Mouse (Mus musculus) C2C12 (cell line): Measurements from ENCODE around the gene Nacc2. TPM values are rescaled to one million over a fixed set of nuclear protein-coding genes. Genes with fewer than 3 reads are reported as not detected.

Experiments
- H3K27me3 ChIP-seq: one replicate; pipeline ENCODE4 v1.6.1; 2011; ENCODE audit not compliant: control insufficient read depth, insufficient read depth, insufficient read length
- H3K36me3 ChIP-seq: one replicate; pipeline ENCODE4 v1.6.1; 2011; ENCODE audit not compliant: control insufficient read depth, insufficient read depth
- H3K4me3 ChIP-seq: one replicate; pipeline ENCODE4 v1.5.1; 2011; ENCODE audit warnings: mild to moderate bottlenecking, control low read depth; ENCODE audit not compliant: poor library complexity, insufficient read depth, severe bottlenecking
- H3K79me2 ChIP-seq: one replicate; pipeline ENCODE4 v1.6.1; 2011; ENCODE audit not compliant: control insufficient read depth, insufficient read depth
- H3K79me3 ChIP-seq: one replicate; pipeline ENCODE4 v1.6.1; 2011; ENCODE audit warnings: low read depth, control low read depth
- H3ac ChIP-seq: one replicate; pipeline ENCODE3; 2011; ENCODE audit warnings: low read depth; ENCODE audit not compliant: control insufficient read depth, insufficient read length
- CEBPB ChIP-seq: IDR thresholded peaks from one replicate; pipeline ENCODE4 v1.6.1; 2011; ENCODE audit warnings: low read depth, mild to moderate bottlenecking, control low read depth, moderate library complexity
- CTCF ChIP-seq: IDR thresholded peaks from one replicate; pipeline ENCODE4 v1.5.1; 2011; ENCODE audit not compliant: control insufficient read depth, insufficient read depth, insufficient read length
- FOSL1 ChIP-seq: IDR thresholded peaks from one replicate; pipeline ENCODE4 v1.8.0; 2011; ENCODE audit warnings: mild to moderate bottlenecking, low read length; ENCODE audit not compliant: poor library complexity, insufficient read depth, severe bottlenecking
- MAX ChIP-seq: IDR thresholded peaks from one replicate; pipeline ENCODE4 v1.6.1; 2011; ENCODE audit warnings: mild to moderate bottlenecking, control low read depth
- MYOD1 ChIP-seq: IDR thresholded peaks from one replicate; pipeline ENCODE4 v1.6.1; 2011; ENCODE audit warnings: low read depth; ENCODE audit not compliant: control insufficient read depth, insufficient read length
- MYOG ChIP-seq: IDR thresholded peaks from one replicate; pipeline ENCODE4 v1.6.1; 2011; ENCODE audit not compliant: control insufficient read depth, insufficient read length; ENCODE audit errors: extremely low read depth
- USF1 ChIP-seq: IDR thresholded peaks from one replicate; pipeline ENCODE4 v1.6.1; 2011; ENCODE audit warnings: low read depth, mild to moderate bottlenecking, control low read depth, moderate library complexity
- polyA plus RNA-seq: library from polyadenylated mRNA; unstranded; fragments of >200 nt; fragmentation: generic; extraction: Trizol; gene quantifications from one replicate; pipeline ENCODE4 v1.2.1, GENCODE M21; 2012; ENCODE audit warnings: missing spikeins

Gene Nacc2
- polyA plus RNA-seq, 1 experiment: 20.8 TPM

- Histone ChIP-seq H3ac (no peak overlapping the region), H3K79me2 (peaks cover 8% of the 10 kb centered on the region), H3K79me3 (no peaks in the 10 kb centered on the region), H3K4me3 (no peak overlapping the region), H3K27me3 (no peaks in the 10 kb centered on the region), H3K36me3 (no peaks in the 10 kb centered on the region)
- no peak for TF ChIP-seq MAX
- no peak for TF ChIP-seq FOSL1
- TF ChIP-seq USF1: no peak
- no peak for TF ChIP-seq CTCF
- TF ChIP-seq CEBPB: no peak
- TF ChIP-seq MYOD1: no peak
- no peak for TF ChIP-seq MYOG
These were observed 23.2 kb downstream of the Nacc2 start for GRCm38 (mm10) chr2:26099851-26100250.

GRCm38 (mm10) chr2:26099260-26099659 lies 23.8 kb downstream of the Nacc2 start:
- Histone ChIP-seq H3K4me3 (no peak overlapping the region), H3ac (no peak overlapping the region), H3K79me2 (peaks cover 8% of the 10 kb centered on the region), H3K27me3 (no peaks in the 10 kb centered on the region), H3K79me3 (no peaks in the 10 kb centered on the region), H3K36me3 (no peaks in the 10 kb centered on the region)
- TF ChIP-seq MAX (no peak), CTCF (no peak), CEBPB (no peak), MYOD1 (no peak), MYOG (no peak), FOSL1 (no peak), USF1 (no peak)

- no peaks in the 10 kb centered on the region for H3K79me3 ChIP-seq
- H3K4me3 ChIP-seq: no peak overlapping the region
- TF ChIP-seq CTCF (no peak), MAX (no peak), USF1 (no peak), MYOD1 (no peak), FOSL1 (no peak), MYOG (no peak), CEBPB (no peak)
- no peaks in the 10 kb centered on the region for H3K79me2 ChIP-seq
- H3K36me3 ChIP-seq: no peaks in the 10 kb centered on the region
- no peak overlapping the region for H3ac ChIP-seq
- no peaks in the 10 kb centered on the region for H3K27me3 ChIP-seq
These were observed 29.1 kb downstream of the Nacc2 start for GRCm38 (mm10) chr2:26093897-26094296.

GRCm38 (mm10) chr2:26091771-26092393 lies 31.1 kb downstream of the Nacc2 start:
- H3K4me3 ChIP-seq: peak overlapping the region; percentile 55
- H3K27me3 ChIP-seq: no peaks in the 10 kb centered on the region
- H3K36me3 ChIP-seq: no peaks in the 10 kb centered on the region
- TF ChIP-seq CEBPB: peak; percentile 62
- no peak for TF ChIP-seq CTCF
- no peak for TF ChIP-seq MYOG
- TF ChIP-seq MYOD1: no peak
- TF ChIP-seq MAX: peak; percentile 55
- TF ChIP-seq FOSL1: peak; percentile 58
- H3K79me2 ChIP-seq: no peaks in the 10 kb centered on the region
- peak overlapping the region; percentile 78 for H3ac ChIP-seq
- no peaks in the 10 kb centered on the region for H3K79me3 ChIP-seq

- no peaks in the 10 kb centered on the region for H3K27me3 ChIP-seq
- H3K4me3 ChIP-seq: peak overlapping the region; percentile 55
- peak overlapping the region; percentile 78 for H3ac ChIP-seq
- TF ChIP-seq FOSL1: no peak
- no peak for TF ChIP-seq MYOD1
- no peak for TF ChIP-seq USF1
- TF ChIP-seq MAX: no peak
- no peak for TF ChIP-seq MYOG
- TF ChIP-seq CTCF: no peak
- TF ChIP-seq CEBPB: no peak
- no peaks in the 10 kb centered on the region for H3K36me3 ChIP-seq
- no peaks in the 10 kb centered on the region for H3K79me2 ChIP-seq
- H3K79me3 ChIP-seq: no peaks in the 10 kb centered on the region
These were observed 31.9 kb downstream of the Nacc2 start for GRCm38 (mm10) chr2:26090876-26091770.
